Mouse (Mus musculus) midbrain, postnatal 0 days (tissue): ENCODE measurements around the gene Tgfbr2. TPM values are rescaled to one million over a fixed set of nuclear protein-coding genes. Genes with fewer than 3 reads are reported as not detected.
A peak's percentile ranks its signal among the peaks of the same experiment; 100 is the strongest.

ENCODE experiments used
- ATAC-seq: fragments of 200-750 bp; cut with Nextera tagmentation; 2 replicates; pipeline ENCODE4 v1.8.0; 2017; ENCODE audit warnings: moderate number of reproducible peaks, mild to moderate bottlenecking, moderate TSS enrichment, moderate library complexity; ENCODE audit not compliant: low FRiP score
- DNase-seq: peaks from one replicate; pipeline ENCODE4 v3.0.0-alpha.2; 2015; ENCODE audit warnings: low spot score
- H3K27ac ChIP-seq: fragments of 300-500 bp; sonication (generic); 2 replicates; pipeline ENCODE4 v1.5.1; 2014; ENCODE audit warnings: low read depth, mild to moderate bottlenecking, low read length, mixed read lengths
- H3K27me3 ChIP-seq: fragments of 300-500 bp; sonication (generic); 2 replicates; pipeline ENCODE4 v1.6.1; 2014; ENCODE audit warnings: low read length, control low read depth, mixed read lengths; ENCODE audit not compliant: insufficient read depth
- H3K36me3 ChIP-seq: fragments of 300-500 bp; sonication (generic); 2 replicates; pipeline ENCODE4 v1.6.1; 2014; ENCODE audit warnings: low read length, control low read depth, mixed read lengths; ENCODE audit not compliant: insufficient read depth
- H3K4me1 ChIP-seq: fragments of 300-500 bp; sonication (generic); 2 replicates; pipeline ENCODE4 v1.6.1; 2014; ENCODE audit warnings: mild to moderate bottlenecking, control low read depth, antibody characterized with exemption, low read length, mixed read lengths; ENCODE audit not compliant: insufficient read depth
- H3K4me2 ChIP-seq: fragments of 300-500 bp; sonication (generic); 2 replicates; pipeline ENCODE4 v1.6.1; 2014; ENCODE audit warnings: low read depth, mild to moderate bottlenecking, low read length, mixed read lengths; ENCODE audit not compliant: poor library complexity, severe bottlenecking
- H3K4me3 ChIP-seq: fragments of 300-500 bp; sonication (generic); 2 replicates; pipeline ENCODE4 v1.5.1; 2014; ENCODE audit warnings: low read depth, mild to moderate bottlenecking, low read length, moderate library complexity
- H3K9ac ChIP-seq: fragments of 300-500 bp; sonication (generic); replicated peaks from 2 replicates; pipeline ENCODE4 v1.6.1; 2014; ENCODE audit warnings: mild to moderate bottlenecking, low read length, moderate library complexity, mixed read lengths; ENCODE audit not compliant: poor library complexity, severe bottlenecking
- H3K9me3 ChIP-seq: fragments of 300-500 bp; sonication (generic); 2 replicates; pipeline ENCODE4 v1.6.1; 2016; ENCODE audit warnings: low read length, control low read depth
- CTCF ChIP-seq: IDR thresholded peaks from 2 replicates; pipeline ENCODE4 v1.5.1; 2016; ENCODE audit warnings: antibody characterized with exemption, mild to moderate bottlenecking
- WGBS: fragments of 180-500 bp; shearing (Covaris S2); extraction: QIAGEN DNeasy Blood & Tissue Kit; methylation state at CpG from one replicate; pipeline ENCODE4 v1.1.7; 2014; 5-methylcytosine and 5-hydroxymethylcytosine counted together
- polyA plus RNA-seq: library from polyadenylated mRNA; unstranded; fragments of >200 nt; fragmentation: Nextera tagmentation; extraction: Ambion mirVana; gene quantifications from 2 replicates; pipeline ENCODE4 v1.2.1, GENCODE M21; 2015
- total RNA-seq: library from RNA; depleted of rRNA; stranded (reverse); fragments of >200 nt; gene quantifications from 2 replicates; pipeline ENCODE4 v1.2.3, GENCODE M21; 2014

Gene Tgfbr2
- total and polyA plus RNA-seq, 2 experiments from 2014 or later, result 7.2 to 20.3 TPM

DNA sequence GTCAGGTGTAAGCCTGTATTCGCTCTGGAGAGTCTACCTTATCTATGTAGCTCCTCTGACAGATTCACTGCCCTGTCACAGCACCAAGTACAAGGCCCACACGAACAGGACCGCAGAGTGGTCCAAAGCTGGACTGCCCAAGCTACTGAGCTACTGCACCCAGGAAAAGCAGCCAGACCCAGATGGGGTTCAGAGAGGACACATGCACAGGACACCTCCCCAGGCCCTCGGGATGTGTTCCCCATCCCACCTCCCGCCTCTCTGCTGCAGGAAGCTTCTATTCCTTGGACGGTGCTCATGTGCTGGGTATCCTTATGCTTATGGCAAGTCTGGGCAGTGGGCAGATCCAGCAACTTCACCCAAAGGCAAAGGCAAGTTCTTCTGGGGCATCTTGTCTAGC is 34.7 kb downstream of the Tgfbr2 start:
- DNase-seq, result no peak
- Histone ChIP-seq H3K27ac (no peak overlapping the region), H3K9me3 (no peaks in the 10 kb centered on the region), H3K4me3 (no peak overlapping the region), H3K9ac (no peak overlapping the region), H3K4me2 (no peak overlapping the region), H3K36me3 (no peaks in the 10 kb centered on the region), H3K4me1 (no peaks in the 10 kb centered on the region), H3K27me3 (no peaks in the 10 kb centered on the region)
- no peak for TF ChIP-seq CTCF
- WGBS, result 93% methylated on average over 6 of the region's 6 CpGs
- no peak for ATAC-seq

DNA sequence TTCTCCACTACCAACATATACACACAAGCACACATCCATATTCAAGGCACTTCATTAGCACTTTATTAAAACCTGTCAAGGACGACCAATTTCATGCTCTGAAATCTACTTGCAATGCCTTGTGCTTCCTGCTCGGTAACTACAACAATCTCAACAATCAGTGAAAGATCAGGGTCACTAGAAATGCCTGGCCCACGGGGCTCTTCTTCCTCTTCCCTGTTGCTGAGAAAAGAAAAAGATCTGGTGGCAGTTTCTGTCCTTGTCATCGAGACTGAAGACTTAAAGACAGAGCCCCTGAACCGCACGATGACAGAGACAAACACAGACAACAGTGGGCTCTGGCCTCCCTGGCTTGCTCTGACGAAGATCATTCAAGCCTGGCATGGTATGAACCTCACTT is 35.6 kb downstream of the Tgfbr2 start:
- H3K4me3 ChIP-seq, result no peak overlapping the region
- no peaks in the 10 kb centered on the region for H3K36me3 ChIP-seq
- H3K27me3 ChIP-seq, result no peaks in the 10 kb centered on the region
- H3K9ac ChIP-seq, result no peak overlapping the region
- H3K4me2 ChIP-seq, result no peak overlapping the region
- DNase-seq, result no peak
- no peaks in the 10 kb centered on the region for H3K4me1 ChIP-seq
- no peak overlapping the region for H3K27ac ChIP-seq
- no peak for TF ChIP-seq CTCF
- ATAC-seq, result no peak
- H3K9me3 ChIP-seq, result no peaks in the 10 kb centered on the region
- 81% methylated on average over 7 of the region's 7 CpGs for WGBS

- Histone ChIP-seq H3K27ac (no peak overlapping the region), H3K4me1 (no peaks in the 10 kb centered on the region), H3K4me2 (no peak overlapping the region), H3K9ac (no peak overlapping the region), H3K9me3 (no peaks in the 10 kb centered on the region), H3K36me3 (no peaks in the 10 kb centered on the region), H3K4me3 (no peak overlapping the region), H3K27me3 (no peaks in the 10 kb centered on the region)
- no peak for TF ChIP-seq CTCF
- 53% methylated on average over 11 of the region's 11 CpGs for WGBS
- no peak for ATAC-seq
- DNase-seq, result peak; percentile 83
Observed at GRCm38 (mm10) chr9:116138595-116139134, 36.5 kb downstream of the Tgfbr2 start.

- Histone ChIP-seq H3K27ac (no peak overlapping the region), H3K9ac (no peak overlapping the region), H3K27me3 (no peaks in the 10 kb centered on the region), H3K4me1 (no peaks in the 10 kb centered on the region), H3K4me2 (no peak overlapping the region), H3K9me3 (no peaks in the 10 kb centered on the region), H3K36me3 (no peaks in the 10 kb centered on the region), H3K4me3 (no peak overlapping the region)
- DNase-seq, result no peak
- WGBS, result 82% methylated on average over 3 of the region's 3 CpGs
- TF ChIP-seq CTCF, result no peak
- no peak for ATAC-seq
Observed at GRCm38 (mm10) chr9:116137645-116138044, 37.5 kb downstream of the Tgfbr2 start.

GRCm38 (mm10) chr9:116136811-116137210 is 38.3 kb downstream of the Tgfbr2 start:
- TF ChIP-seq CTCF, result no peak
- Histone ChIP-seq H3K9me3 (no peaks in the 10 kb centered on the region), H3K4me1 (no peaks in the 10 kb centered on the region), H3K4me3 (no peak overlapping the region), H3K9ac (no peak overlapping the region), H3K4me2 (no peak overlapping the region), H3K27me3 (no peaks in the 10 kb centered on the region), H3K36me3 (no peaks in the 10 kb centered on the region), H3K27ac (no peak overlapping the region)
- ATAC-seq (no peak), DNase-seq (peak; percentile 43)
- WGBS, result 72% methylated on average over 5 of the region's 5 CpGs

DNA sequence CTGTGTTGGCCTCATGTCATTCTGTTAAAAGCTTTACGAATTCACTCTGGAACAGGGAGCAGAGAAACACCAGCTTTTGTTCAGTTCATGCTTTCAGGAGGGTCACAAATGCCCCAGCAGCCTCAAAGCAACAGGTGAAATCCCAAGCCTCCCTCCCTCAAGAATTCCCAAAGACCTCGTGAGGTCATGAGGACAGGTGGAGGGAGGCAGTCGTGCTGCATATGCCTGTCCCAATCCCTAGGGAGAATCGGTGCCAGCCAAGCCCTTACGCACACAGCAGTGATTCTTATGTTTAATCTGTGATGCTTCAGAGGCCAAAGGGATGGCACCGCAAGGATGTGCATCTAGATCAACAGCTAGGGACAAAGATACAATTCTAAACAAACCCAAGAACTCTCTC is 39.0 kb downstream of the Tgfbr2 start:
- no peak overlapping the region for H3K9ac ChIP-seq
- no peak overlapping the region for H3K4me2 ChIP-seq
- no peaks in the 10 kb centered on the region for H3K4me1 ChIP-seq
- H3K9me3 ChIP-seq, result no peaks in the 10 kb centered on the region
- no peak overlapping the region for H3K4me3 ChIP-seq
- H3K27ac ChIP-seq, result no peak overlapping the region
- H3K27me3 ChIP-seq, result no peaks in the 10 kb centered on the region
- ATAC-seq (no peak), DNase-seq (no peak)
- TF ChIP-seq CTCF, result no peak
- H3K36me3 ChIP-seq, result no peaks in the 10 kb centered on the region
- 72% methylated on average over 6 of the region's 6 CpGs for WGBS
